Mouse (Mus musculus) forebrain, embryonic 14.5 days (tissue): ENCODE measurements around the gene Foxi3. TPM values are rescaled to one million over a fixed set of nuclear protein-coding genes. Genes with fewer than 3 reads are reported as not detected.
A peak's percentile ranks its signal among the peaks of the same experiment; 100 is the strongest.

ENCODE experiments used
- ATAC-seq: fragments of 200-750 bp; cut with Nextera tagmentation; 2 replicates; pipeline ENCODE4 v1.8.0; 2017; ENCODE audit warnings: mild to moderate bottlenecking, moderate library complexity
- DNase-seq: peaks from one replicate; pipeline ENCODE4 v3.0.0-alpha.2; 2015; ENCODE audit warnings: low spot score
- H3K27ac ChIP-seq: fragments of 300-500 bp; sonication (generic); 2 replicates; pipeline ENCODE4 v1.5.1; 2014; ENCODE audit warnings: low read depth, mild to moderate bottlenecking, control low read depth, low read length, moderate library complexity
- H3K27me3 ChIP-seq: fragments of 300-500 bp; sonication (generic); replicated peaks from 2 replicates; pipeline ENCODE4 v1.6.1; 2014; ENCODE audit warnings: low read length, control low read depth, mixed read lengths; ENCODE audit not compliant: control insufficient read depth, insufficient read depth
- H3K36me3 ChIP-seq: fragments of 300-500 bp; sonication (generic); 2 replicates; pipeline ENCODE4 v1.6.1; 2014; ENCODE audit warnings: low read length, control low read depth; ENCODE audit not compliant: control insufficient read depth, insufficient read depth
- H3K4me1 ChIP-seq: fragments of 300-500 bp; sonication (generic); 2 replicates; pipeline ENCODE4 v1.6.1; 2014; ENCODE audit warnings: antibody characterized with exemption, low read length, control low read depth; ENCODE audit not compliant: control insufficient read depth, insufficient read depth
- H3K4me2 ChIP-seq: fragments of 300-500 bp; sonication (generic); 2 replicates; pipeline ENCODE4 v1.6.1; 2014; ENCODE audit warnings: mild to moderate bottlenecking, control low read depth, low read length
- H3K4me3 ChIP-seq: fragments of 300-500 bp; sonication (generic); 2 replicates; pipeline ENCODE4 v1.5.1; 2014; ENCODE audit warnings: low read depth, low read length, control low read depth
- H3K9ac ChIP-seq: fragments of 300-500 bp; sonication (generic); 2 replicates; pipeline ENCODE4 v1.6.1; 2014; ENCODE audit warnings: mild to moderate bottlenecking, low read length, control low read depth, moderate library complexity
- H3K9me3 ChIP-seq: fragments of 300-500 bp; sonication (generic); replicated peaks from 2 replicates; pipeline ENCODE4 v1.6.1; 2016; ENCODE audit warnings: low read length, control low read depth, mixed read lengths; ENCODE audit not compliant: control insufficient read depth
- WGBS: fragments of 180-500 bp; shearing (Covaris S2); extraction: QIAGEN DNeasy Blood & Tissue Kit; methylation state at CpG from one replicate; pipeline ENCODE4 v1.1.7; 2014; 5-methylcytosine and 5-hydroxymethylcytosine counted together
- polyA plus RNA-seq: library from polyadenylated mRNA; unstranded; fragments of >200 nt; fragmentation: Nextera tagmentation; extraction: Ambion mirVana; gene quantifications from 2 replicates; pipeline ENCODE4 v1.2.1, GENCODE M21; 2014

Foxi3 gene
- polyA plus RNA-seq = not detected in 2 replicates

DNA sequence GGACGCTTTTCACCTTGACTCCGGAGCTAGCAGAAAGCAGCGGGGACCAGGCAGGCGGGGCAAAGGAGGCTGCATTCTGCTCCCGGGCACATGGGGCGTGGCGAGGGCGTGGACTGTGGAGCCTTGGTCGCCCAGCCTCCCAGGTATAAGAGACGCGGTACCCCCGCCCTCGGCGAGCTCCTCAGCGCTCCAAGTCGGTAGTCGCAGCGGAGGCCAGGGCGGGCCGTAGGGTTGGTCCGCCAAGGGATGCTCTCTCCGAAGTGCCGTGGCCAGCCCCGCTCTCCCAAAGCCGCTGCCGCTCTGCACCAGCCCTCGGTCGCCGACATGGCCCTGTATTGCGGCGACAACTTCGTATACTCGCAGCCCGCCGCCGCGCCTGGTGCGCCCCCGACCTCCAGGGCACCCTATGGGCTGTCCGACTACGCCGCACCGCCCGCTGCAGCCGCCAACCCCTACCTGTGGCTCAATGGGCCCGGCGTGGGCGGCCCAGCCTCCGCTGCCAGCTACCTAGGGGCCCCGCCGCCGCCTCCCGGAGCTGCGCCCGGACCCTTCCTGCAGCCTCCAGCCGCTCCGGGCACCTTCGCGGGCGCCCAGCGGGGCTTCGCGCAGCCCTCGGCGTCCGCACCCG is at the start of gene Foxi3:
Foxi3 (plus strand) TSS at position 247 of the 628 bp plus-strand sequence.
- peaks cover 51% of the 10 kb centered on the region for H3K27me3 ChIP-seq
- no peak within 1 kb of the TSS for H3K27ac ChIP-seq
- peak; percentile 10 for DNase-seq
- H3K4me1 ChIP-seq = peaks cover 10% of the 10 kb centered on the region
- peak; percentile 69 for ATAC-seq
- H3K9ac ChIP-seq = peak within 1 kb of the TSS; percentile 47; the same call in 1 of the 2 replicates
- no peaks in the 10 kb centered on the region for H3K36me3 ChIP-seq
- peak within 1 kb of the TSS; percentile 91 for H3K4me2 ChIP-seq
- WGBS = under 1% methylated on average over 67 of the region's 67 CpGs
- peak within 1 kb of the TSS; percentile 43 for H3K4me3 ChIP-seq
- no peaks in the 10 kb centered on the region for H3K9me3 ChIP-seq

- Histone ChIP-seq H3K4me3 (no peak overlapping the region), H3K9ac (no peak overlapping the region), H3K9me3 (no peaks in the 10 kb centered on the region), H3K4me1 (peaks cover 3% of the 10 kb centered on the region), H3K36me3 (peaks cover 21% of the 10 kb centered on the region), H3K27ac (no peak overlapping the region), H3K27me3 (no peaks in the 10 kb centered on the region), H3K4me2 (no peak overlapping the region)
- ATAC-seq (no peak), DNase-seq (no peak)
- 94% methylated on average over 7 of the region's 7 CpGs for WGBS
These were observed 46.8 kb upstream of the Foxi3 start for GRCm38 (mm10) chr6:70909572-70909971.

- H3K9ac ChIP-seq = no peak overlapping the region
- no peaks in the 10 kb centered on the region for H3K9me3 ChIP-seq
- no peak for ATAC-seq
- H3K4me2 ChIP-seq = no peak overlapping the region
- H3K4me3 ChIP-seq = no peak overlapping the region
- 79% methylated on average over 4 of the region's 4 CpGs for WGBS
- H3K27me3 ChIP-seq = no peaks in the 10 kb centered on the region
- H3K36me3 ChIP-seq = peaks cover 19% of the 10 kb centered on the region
- no peak for DNase-seq
- no peak overlapping the region for H3K27ac ChIP-seq
- H3K4me1 ChIP-seq = peaks cover 3% of the 10 kb centered on the region
These were observed 46.0 kb upstream of the Foxi3 start for GRCm38 (mm10) chr6:70910285-70910684.

GRCm38 (mm10) chr6:70911668-70912395 is 44.5 kb upstream of the Foxi3 start:
- Histone ChIP-seq H3K4me2 (peak overlapping the region; percentile 36), H3K27ac (no peak overlapping the region), H3K27me3 (no peaks in the 10 kb centered on the region), H3K9me3 (no peaks in the 10 kb centered on the region), H3K9ac (no peak overlapping the region), H3K4me3 (0 out of 2 replicates have a peak overlapping the region, but pooled peaks have one; percentile 11), H3K4me1 (peaks cover 3% of the 10 kb centered on the region), H3K36me3 (peaks cover 4% of the 10 kb centered on the region; the same call in 1 of the 2 replicates)
- WGBS = 8% methylated on average over 20 of the region's 20 CpGs
- peak; percentile 68 for DNase-seq
- ATAC-seq = peak; percentile 90

DNA sequence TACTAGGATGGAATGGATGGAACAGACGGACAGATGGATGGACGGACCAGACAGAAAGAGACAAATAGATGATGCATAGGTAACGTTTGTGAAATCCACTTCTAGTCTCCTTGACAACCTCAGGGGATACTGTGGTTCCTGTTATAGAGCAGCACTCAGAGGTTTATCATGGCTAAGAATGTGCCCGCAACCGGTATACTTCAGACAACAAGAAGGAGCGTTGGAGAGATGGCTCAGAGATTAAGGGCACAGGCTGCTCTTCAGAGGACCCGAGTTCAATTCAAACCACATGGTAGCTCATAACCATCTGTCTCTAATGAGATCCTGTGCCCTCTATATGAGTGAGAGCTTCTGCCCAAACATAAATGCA is 44.0 kb upstream of the Foxi3 start:
- Histone ChIP-seq H3K27me3 (no peaks in the 10 kb centered on the region), H3K4me1 (peaks cover 3% of the 10 kb centered on the region), H3K4me2 (peak overlapping the region; percentile 36), H3K9me3 (no peaks in the 10 kb centered on the region), H3K9ac (no peak overlapping the region), H3K4me3 (no peak overlapping the region), H3K27ac (no peak overlapping the region), H3K36me3 (no peaks in the 10 kb centered on the region)
- 64% methylated on average over 7 of the region's 7 CpGs for WGBS
- peak; percentile 36; the same call in 1 of the 2 replicates for ATAC-seq
- no peak for DNase-seq

- no peak for DNase-seq
- H3K27ac ChIP-seq = no peak within 1 kb of the TSS
- no peaks in the 10 kb centered on the region for H3K36me3 ChIP-seq
- no peak for ATAC-seq
- H3K4me1 ChIP-seq = peaks cover 4% of the 10 kb centered on the region; the same call in 1 of the 2 replicates
- H3K4me3 ChIP-seq = no peak within 1 kb of the TSS
- H3K9me3 ChIP-seq = no peaks in the 10 kb centered on the region
- WGBS = 84% methylated on average over 3 of the region's 3 CpGs
- H3K27me3 ChIP-seq = no peaks in the 10 kb centered on the region
- H3K9ac ChIP-seq = no peak within 1 kb of the TSS
- H3K4me2 ChIP-seq = no peak within 1 kb of the TSS
These were observed 37.5 kb upstream of the Foxi3 start, which contains the start of gene Tex37 for GRCm38 (mm10) chr6:70918827-70919226. Gene Tex37, minus strand, starts transcription at chr6:70918927.

- DNase-seq (peak; percentile 79), ATAC-seq (peak; percentile 84)
- peak overlapping the region; percentile 2; the same call in 1 of the 2 replicates for H3K27ac ChIP-seq
- peak overlapping the region; percentile 43 for H3K4me2 ChIP-seq
- no peak overlapping the region for H3K4me3 ChIP-seq
- H3K27me3 ChIP-seq = no peaks in the 10 kb centered on the region
- WGBS = under 1% methylated on average over 22 of the region's 22 CpGs
- H3K4me1 ChIP-seq = peaks cover 4% of the 10 kb centered on the region; the same call in 1 of the 2 replicates
- H3K9me3 ChIP-seq = no peaks in the 10 kb centered on the region
- no peaks in the 10 kb centered on the region for H3K36me3 ChIP-seq
- H3K9ac ChIP-seq = peak overlapping the region; percentile 35; the same call in 1 of the 2 replicates
These were observed 34.9 kb upstream of the Foxi3 start for GRCm38 (mm10) chr6:70921274-70922074.

DNA sequence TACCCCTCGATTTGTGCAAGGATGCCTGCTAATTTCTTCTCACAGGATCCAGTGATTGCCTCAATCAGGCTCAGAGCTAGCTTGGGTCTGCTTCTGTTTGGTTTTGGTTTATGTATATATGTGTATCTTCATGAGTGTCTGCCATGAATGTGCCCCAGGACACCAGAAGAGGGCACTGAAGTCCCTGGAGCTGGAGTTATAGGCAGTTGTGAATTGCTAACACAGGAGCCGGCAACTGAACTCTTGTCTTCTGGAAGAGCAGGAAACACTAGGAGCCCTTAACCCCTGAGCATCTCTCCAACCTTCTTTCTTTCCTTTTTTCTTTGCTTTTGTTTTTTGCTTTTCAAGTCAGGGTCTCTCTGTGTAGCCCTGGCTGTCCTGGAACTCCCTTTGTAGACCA is 24.5 kb upstream of the Foxi3 start:
- no peak overlapping the region for H3K27ac ChIP-seq
- H3K9me3 ChIP-seq = no peaks in the 10 kb centered on the region
- no peak overlapping the region for H3K9ac ChIP-seq
- no peak overlapping the region for H3K4me2 ChIP-seq
- no peak overlapping the region for H3K4me3 ChIP-seq
- DNase-seq (no peak), ATAC-seq (no peak)
- no peaks in the 10 kb centered on the region for H3K4me1 ChIP-seq
- no peaks in the 10 kb centered on the region for H3K27me3 ChIP-seq
- no peaks in the 10 kb centered on the region for H3K36me3 ChIP-seq
- 91% methylated on average over 2 of the region's 2 CpGs for WGBS
